Mouse (Mus musculus): ENCODE results near the gene Grin2c.

Gene Grin2c

DNA sequence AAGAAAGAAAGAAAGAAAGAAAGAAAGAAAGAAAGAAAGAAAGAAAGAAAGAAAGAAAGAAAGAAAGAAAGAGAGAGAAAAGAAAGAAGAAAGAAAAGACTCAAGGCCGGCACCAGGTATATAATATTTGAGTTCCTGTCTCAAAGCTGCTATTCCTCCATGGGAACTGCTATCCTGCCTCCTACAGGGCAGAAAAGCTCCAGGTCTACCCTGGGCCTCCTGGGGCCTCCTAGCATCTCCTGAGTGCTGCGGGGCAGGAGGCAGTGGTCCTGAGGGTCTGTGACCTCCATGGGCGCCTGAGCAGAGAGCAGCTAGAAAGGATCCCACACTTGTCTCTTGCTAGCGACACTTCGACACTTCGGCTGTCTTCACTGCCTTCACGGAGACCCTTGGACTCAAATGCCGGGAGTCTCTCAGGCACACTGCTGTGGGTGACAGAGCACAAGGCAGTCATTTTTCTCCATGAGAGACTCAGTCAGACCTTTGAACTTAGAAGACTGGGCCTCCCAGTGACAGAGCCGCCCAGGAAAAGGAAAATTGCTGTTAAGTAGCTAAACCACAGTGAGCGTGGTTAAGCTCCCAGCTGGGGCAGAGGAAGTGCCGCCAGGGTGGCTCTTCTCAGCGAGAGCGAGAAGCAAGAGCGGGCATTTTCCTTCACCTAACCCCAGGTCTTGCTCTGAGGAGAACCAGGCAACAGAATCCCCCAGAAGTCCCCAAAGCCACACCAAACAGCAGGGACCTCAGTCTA lies 35.7 kb downstream of the Grin2c start:
- DNase-seq (ENCODE audit: low spot score), result no peak

DNA sequence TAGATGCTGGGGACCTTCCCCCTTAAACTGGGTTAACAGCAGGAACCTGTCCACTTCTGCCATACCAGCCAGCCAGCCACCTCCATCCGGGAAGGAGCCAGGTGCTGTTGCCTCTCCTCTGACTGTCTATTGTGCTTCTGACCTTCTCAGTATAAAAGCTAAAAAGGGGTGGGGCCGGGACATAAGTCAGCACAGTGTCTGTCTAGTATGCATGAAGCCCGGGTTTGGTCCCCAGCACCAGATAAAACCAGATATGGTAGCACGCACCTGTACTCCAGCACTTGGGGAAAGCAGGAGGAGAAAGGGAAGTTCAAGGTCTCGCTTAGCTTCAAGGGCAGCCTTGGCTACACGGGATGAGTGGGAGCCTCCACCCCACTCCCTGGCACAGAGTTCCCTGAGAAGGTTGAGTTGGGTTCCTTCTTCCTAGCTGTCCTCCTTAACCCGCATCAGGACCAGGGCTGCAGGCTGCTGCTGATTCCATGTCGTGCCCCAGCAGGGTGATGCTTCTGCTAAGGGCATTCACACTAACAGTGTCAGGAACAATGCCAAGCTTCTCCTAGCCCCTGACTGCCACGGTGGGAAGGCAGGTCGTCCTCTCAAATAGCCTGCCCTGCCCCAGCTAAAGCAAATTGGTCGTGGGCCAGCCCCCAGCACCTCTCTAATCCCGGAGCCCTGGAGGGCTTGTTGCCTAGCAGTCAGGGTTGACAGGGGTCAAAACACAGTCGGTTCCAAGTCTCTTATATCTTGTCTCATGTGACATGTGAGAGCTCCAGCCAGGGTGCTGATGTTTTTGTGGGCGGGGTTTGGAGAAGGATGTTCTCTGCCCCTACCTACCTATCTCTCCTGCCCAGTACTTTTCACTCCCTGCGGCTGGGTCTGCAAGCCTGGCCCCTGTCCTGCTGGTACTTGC lies 37.8 kb downstream of the Grin2c start:
- no peak for DNase-seq (ENCODE audit: low spot score)

DNA sequence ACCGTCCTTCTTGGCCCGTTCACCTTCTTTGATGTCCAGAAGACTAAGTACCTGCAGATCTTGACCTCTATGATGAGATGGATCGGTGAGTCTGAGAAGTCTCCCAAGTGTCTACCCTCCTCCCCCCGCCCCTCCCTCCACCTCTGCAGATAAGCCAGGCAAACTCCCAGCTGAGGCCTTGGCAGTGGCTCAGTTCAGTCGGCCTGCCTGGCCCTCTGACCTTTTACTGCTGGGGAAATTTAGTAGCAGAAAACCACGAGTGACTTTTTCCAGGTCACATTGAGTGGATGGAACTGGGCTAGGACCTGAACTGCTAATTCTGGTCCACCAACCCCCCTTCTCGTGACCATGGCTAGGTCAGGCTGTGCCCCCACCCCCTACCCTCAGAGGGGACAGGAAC lies 38.6 kb downstream of the Grin2c start:
- no peak for DNase-seq (ENCODE audit: low spot score)

DNA sequence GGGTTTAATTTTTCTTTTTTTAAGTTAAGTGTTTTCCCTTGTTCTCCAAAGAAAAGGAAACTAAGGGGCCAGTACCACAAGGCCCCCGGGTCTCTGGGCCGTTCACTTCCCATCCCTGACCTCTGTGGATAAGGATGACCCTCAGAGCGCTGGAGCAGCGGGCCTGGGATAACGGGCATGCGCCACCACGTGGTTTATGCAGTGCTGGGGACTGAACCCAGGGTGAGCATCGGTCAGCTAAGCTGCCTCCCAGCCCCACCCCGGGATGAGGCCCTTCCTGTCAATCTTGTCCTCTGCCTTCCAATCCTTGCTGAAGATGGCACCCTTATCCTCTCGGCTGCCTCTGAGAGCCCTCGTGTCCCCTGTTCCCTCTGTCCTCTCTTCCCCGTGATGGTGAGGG lies 39.4 kb downstream of the Grin2c start:
- DNase-seq (ENCODE audit: low spot score), result peak; percentile 65

DNA sequence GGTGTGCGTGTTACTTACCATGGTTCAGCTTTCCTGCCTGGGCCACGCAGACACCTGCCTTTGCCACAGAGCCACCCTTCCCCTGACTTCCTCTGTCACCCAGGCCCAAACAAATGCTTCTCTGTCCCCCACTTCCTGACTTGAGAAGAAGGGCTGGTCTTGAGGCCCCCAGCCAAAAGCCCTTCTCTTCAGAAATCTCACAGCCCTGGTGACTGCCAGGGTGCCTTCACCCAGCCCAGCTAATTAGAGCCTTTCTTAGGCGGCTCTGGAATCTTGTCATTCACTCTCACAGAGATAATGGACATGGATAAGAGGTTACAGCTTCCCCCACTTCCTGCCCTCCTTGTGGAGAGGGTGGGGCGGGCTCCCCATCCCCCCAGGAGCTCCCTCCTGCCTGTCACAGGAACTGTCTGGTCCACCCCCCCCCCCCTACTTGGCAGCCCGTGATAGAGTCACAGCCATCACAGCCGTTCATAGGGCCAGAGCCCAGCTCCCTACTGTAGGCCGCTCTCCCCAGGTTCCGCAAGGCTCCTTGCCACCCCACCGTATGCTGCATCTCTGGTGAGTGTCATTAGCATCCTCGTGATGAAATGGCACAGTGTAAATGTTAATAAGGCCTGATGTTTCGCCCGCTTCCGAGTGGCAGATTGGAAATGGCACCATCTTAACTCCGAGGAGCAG lies 40.1 kb downstream of the Grin2c start:
- peak; percentile 73 for DNase-seq (ENCODE audit: low spot score)

DNA sequence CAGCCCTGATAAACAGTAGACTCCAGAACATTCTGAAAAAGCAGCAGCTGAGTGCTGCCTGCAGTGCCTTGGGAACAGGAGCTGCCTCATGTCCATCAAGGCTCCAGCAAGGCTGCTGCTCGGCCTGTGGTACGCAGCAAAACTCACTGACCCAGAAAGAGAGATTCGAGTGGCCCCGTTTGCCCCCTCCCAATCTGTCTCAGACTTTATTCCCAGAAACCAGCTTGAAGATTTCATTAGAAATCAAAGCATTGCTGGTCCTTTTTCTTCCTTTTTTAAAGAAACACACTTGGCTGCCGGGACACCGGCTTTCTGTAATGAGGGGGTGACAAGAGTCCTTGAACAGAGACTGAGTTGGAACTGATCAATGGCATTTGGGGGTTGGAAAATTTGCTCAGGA lies 41.7 kb downstream of the Grin2c start:
- no peak for DNase-seq (ENCODE audit: low spot score)

DNA sequence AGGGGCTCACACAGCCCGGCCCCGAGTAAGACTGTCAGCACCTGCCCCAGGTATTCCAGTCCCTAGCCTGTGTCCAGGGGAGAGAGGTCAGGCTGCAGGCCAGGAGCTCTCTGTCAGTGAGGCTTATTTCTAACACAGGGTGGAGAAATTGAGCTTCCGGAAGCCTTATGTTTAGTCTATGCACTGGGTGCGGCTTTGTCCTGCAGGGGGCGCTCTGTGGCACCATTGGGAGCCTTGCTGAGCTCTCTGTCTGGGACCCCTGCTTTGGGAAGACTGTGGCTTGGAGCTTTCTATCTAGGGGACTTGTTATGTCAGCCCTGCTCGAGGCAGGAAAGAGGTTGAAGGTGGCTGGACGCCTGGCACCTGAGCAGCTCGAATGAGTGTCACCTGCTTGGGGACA lies 42.2 kb downstream of the Grin2c start:
- DNase-seq (ENCODE audit: low spot score), result peak; percentile 70

DNA sequence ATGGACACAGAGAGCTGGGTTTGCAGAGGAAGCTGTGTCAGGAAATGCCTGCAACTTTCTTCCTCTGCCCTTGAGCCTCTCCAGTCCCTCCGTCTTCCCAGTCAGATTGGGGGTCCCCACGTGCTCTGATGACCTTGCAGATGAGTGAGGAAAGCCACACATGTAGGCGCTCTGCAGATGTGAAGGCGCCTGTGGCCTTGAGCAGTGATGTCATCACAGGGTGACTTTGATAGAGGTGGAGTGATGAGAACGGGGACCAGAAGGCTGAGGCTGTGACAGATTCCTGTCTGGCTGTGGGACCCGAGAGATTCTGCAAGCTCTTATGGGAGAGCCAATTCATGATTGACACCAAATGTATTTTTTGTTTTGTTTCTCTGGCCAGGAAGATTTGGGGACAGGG lies 43.2 kb downstream of the Grin2c start:
- no peak for DNase-seq (ENCODE audit: low spot score)

DNA sequence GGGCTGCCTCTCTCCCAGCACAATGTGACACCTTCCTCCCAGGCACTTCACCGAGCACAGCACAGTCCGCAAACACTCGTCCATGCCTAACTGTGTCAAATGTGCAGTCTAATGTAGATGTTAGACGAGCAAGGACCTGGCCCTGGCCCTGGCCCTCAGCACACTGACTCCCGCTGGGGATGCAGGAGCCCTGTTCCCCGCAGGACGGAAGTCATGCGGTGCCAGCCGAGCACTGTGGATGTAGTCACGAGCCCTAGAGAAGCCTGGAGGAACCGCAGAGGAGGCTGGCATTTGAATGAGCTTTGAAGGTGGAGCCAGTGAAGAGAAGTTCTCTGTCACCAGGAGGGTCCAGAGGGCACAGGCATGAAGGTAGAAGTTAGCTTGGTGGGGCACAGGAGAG lies 43.6 kb downstream of the Grin2c start:
- no peak for DNase-seq (ENCODE audit: low spot score)

DNA sequence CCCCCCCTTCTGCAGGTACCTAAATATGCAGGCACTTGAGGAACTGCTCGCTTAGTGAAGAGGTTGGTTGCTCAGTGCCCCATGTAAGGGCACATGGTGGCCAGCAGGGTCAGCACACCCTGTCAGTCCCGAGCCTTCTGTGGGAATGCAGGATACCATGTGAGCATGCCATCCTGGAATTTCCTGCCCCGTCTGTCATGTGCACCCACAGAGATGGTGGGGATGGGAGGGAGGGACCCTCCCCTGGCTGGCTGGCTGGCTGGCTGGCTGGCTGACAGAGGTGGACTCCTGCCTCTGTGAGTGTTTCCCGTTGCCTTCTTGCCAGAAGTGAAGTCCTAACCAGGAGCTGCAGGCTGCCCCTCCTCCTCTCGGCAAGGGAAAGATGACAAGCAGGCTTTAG lies 44.5 kb downstream of the Grin2c start:
- DNase-seq (ENCODE audit: low spot score), result no peak

DNA sequence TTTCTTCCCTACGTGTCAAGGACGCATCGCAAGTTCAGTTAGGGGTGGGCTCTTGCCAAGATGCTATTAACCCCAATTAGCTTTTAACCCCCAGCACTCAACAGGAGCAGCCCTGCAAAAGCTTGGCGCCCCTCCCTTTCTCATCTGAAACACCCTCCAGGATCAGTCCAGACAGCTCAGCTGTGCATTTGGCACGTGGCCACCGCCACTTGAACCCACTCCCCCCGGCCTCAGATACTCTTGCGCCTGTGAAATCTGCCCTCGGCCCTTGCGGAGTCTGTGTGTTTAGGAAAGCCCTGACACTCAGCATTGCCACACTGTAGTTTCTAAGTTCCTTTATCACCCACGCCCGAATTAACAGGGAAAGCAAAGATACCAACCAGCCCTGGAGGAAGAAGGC lies 45.0 kb downstream of the Grin2c start:
- DNase-seq (ENCODE audit: low spot score), result peak; percentile 50

DNA sequence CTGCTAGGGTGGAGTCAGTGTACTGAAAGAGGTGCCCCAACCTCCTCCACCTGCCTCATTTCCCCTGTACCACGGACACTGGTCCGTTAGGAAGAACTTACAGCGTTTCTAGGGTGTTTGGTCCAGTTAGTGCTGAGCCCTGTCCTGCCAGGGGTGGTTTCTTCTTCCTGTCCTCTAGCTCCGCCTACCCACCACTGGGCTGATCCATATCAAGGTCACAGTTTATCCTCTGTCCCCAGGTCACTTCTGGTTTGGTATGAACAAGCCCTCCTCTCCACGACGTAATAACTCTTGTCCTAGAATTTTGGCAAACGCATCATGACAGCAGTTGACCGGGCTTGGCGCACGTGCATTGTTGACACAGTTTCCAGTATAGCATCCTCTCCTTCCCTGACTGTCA lies 47.4 kb downstream of the Grin2c start:
- DNase-seq (ENCODE audit: low spot score), result no peak

DNA sequence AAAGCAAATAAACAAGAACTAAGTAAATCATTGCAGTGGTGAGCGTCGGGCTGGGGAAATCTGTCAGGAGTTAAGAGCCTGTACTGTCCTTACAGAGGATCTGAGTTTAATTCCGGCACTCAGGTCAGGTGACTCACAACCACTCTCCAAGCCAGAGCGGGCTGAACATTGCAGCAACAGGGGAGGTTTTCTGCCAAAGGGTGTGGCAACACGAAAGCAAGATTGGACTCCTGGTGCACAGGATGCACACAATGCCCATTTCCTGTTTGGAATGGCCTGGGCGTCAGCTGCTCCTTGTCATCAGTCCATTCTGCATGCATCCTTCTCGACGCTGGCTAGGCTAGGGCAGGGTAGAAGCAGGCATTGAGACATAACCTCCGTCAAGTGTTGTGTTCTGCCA lies 47.8 kb downstream of the Grin2c start:
- DNase-seq (ENCODE audit: low spot score), result peak; percentile 66

DNA sequence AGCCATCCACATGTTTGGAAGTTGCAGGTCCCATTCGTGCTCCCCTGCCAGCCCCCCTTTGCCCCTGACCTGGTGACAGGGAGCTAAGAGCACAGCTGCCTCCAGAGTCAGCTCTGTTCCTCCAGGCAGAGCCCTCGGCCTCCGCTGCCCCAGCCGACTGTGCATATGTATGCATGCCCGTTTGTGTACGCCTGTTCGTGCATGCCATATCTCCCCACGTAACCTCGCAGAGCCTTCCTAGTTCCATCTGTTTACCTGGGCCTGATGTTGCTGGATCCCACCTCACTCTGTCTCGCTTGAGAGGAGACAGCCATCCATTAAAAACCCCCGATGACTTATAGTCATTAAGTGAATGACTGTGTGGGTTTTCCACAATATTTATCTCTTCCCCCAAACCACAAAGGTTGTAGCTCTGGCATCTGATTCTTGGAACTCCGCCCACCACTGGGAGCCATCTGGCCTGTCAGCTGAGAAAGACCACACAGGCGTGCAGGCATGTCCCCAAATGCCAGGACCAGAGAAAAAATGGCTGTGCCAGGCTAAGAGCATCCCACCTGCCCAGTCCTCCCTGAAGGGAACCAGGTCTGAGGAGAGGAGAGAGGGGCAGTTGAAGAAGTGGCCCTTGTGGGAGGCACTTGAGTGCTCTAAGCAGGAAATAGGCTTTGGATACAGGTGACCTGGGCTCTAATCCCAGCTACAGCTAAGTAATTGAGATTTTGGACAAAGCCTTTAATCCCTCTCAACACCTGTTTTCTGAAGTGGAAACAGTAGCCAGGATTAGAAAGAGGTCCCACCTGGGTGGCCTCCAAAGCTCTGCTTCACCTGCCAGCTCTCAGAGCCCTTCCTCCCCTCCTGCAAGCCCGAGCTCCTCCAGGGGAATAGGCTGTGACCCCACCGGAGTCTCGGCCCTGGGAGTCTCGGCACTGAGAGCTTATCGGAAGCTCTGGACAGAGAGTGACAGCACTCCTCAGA lies 49.3 kb downstream of the Grin2c start:
- peak; percentile 85 for DNase-seq (ENCODE audit: low spot score)

DNA sequence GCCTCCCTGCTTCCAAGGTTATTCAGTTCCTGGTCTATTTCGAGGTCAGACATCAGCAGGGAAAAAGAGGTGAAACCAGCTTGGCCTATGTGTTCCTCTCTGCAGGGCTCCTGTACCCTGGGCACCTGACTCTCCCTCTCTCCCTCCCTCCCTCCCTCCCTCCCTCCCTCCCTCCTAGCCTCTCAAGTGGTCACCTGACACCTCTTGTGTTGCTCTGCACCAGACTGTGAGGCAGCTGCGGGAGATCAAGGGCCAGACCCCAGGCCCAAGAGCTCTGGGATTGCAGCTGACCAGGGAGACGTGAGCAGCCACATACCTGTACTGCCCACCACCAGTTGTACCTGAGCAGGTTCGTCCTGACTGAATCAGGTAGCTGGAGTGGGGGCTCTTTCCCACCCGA lies 51.9 kb downstream of the Grin2c start:
- DNase-seq (ENCODE audit: low spot score), result no peak

DNA sequence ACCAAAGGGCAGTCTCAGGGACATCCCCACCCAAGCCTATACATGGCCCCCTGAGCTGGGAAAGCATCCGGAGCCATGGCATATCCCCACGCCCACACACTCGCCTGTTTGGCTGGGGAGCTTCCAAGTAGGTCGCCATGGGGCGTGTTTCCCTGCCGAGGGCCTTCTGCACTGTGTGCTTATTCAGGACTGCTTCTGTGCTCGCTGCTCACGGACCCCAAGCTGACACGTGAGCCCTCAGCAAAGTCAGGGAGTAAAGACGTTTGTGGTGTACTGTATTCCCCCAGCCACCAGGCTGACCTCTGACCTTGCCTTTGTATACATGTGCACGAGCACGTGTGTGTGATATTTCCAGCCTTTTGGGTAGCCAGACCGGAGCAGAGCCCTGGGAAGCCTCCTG lies 54.9 kb downstream of the Grin2c start:
- no peak for DNase-seq (ENCODE audit: low spot score)

DNA sequence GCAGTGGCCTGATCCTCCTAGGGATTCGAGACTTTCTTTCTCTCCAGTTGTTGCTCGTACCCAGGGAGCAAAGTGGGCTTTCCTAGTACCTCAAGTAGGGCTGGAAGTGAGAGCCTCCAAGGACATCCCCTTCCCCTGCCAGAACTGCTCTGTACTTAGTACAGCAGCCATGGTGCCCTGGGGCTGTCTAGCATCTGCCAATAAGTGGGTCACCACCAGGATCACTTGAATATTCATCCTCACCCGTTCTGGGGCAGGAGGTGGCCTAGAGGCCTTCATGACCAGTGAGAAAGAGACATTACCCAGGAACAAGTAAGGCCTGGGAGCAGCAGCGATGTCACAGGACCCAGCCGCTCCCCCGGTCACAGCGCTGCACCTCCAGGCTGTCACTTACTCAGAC lies 57.1 kb downstream of the Grin2c start:
- no peak for DNase-seq (ENCODE audit: low spot score)

DNA sequence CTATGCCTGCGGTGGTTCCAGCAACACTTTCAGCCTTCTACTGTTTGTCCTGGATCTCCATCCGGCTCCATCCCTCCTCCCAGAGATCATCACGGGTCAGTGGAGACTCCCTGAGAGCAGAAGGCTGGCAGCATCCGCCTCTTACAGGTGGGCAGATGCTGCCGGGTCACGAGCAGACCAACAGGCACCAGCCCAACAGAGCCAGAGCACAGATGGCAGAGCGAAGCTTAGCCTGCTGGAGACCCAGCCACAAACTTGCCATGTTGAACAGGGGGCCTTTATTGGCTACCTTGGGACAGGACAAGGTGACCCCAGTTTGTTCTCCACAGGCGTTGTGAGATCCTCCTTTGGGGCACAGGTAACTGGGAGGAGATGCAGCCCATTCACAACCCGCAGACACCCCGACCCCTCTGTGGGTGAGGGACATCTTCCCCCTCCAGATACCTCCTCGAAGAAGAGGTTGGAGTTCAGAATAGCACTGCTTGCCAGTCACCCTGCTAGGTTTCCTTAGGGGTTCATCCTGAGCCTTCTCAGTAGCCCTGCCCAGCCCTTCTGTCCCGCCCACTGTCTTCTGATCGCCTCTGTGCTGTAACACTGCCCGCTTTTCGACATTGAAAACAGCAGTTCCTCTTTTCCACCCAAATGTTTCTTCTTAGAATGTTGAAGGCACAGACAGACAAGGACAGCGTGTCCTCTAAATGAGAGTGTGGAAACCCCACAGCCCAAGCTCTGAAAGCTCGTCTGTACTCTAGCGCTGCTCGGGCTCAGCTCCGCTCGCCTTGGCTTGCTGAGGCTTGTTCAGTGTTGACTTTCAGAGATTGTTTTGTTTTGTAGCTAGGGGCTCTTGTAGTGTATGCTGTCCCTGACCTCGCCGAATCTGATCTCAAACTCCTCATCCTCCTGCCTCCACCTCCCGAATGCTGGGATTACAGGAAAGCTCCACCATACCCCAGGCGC lies 58.0 kb downstream of the Grin2c start:
- DNase-seq (ENCODE audit: low spot score), result no peak

DNA sequence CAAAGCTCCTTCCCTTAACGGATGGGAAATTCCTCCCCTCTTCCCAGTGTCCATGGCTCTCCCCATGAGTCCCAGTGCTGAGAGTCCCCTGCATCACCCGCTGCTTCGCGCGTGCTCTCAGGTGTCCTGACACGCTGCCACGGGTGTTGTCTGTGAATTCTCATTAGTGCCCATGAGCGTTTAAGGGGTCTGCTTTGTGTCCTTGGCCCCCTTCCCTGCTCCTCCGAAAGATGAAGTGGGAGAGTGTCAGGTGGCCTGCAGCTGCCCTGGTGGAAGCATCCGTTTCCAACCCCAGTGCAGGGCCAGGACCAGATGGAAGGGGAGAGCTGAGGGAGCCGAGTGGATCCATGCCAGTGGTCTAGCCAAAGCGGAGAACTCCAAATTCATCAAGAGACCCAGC lies 58.9 kb downstream of the Grin2c start:
- no peak for DNase-seq (ENCODE audit: low spot score)

DNA sequence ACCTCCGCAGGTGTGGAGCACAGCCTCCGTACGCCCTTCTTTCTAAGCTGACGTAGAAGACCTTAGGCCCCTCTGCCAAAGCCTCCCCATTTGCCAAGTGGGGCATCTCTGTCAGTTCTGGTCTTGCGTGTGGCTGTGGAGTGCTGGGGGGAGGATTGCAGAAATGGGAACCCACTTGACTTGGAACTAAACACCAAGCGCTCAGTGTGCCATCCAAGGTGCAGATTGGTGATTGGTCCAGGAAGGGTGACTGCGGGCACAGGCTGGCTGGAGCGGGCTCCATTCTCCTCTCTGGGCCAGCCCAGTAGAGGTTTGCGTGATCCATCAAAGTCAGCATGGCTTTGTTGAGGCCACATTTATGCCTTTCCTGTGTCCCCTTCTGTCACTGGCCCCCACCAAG lies 64.3 kb downstream of the Grin2c start:
- no peak for DNase-seq (ENCODE audit: low spot score)

DNA sequence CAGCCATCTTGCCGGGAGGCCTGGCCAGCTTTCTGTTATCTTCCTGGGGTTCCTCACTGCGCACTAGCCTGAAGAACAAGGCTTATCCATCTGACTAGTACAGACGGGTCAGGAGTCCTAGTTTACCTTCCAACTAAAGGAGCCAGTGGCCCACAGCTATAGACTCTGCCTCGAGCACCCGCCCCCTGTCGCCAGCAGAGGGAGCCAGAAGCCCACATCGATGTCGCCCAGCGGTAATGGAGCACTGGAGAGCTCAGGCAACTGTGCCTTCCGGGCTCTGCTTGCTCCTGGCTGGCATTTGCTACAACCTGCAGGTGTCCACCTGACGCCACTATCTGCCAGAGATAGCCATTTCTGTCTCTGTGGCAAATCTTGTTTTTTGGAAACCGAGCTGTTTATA lies 64.7 kb downstream of the Grin2c start:
- DNase-seq (ENCODE audit: low spot score), result peak; percentile 83
